Mouse (Mus musculus): ENCODE results near the gene Hdac9. TPM values are rescaled to one million over a fixed set of nuclear protein-coding genes. Genes with fewer than 3 reads are reported as not detected.
A peak's percentile ranks its signal among the peaks of the same experiment; 100 is the strongest.

The Hdac9 gene
- polyA plus RNA-seq, 1 experiment from 2014 or later, result 9.8 TPM

DNA sequence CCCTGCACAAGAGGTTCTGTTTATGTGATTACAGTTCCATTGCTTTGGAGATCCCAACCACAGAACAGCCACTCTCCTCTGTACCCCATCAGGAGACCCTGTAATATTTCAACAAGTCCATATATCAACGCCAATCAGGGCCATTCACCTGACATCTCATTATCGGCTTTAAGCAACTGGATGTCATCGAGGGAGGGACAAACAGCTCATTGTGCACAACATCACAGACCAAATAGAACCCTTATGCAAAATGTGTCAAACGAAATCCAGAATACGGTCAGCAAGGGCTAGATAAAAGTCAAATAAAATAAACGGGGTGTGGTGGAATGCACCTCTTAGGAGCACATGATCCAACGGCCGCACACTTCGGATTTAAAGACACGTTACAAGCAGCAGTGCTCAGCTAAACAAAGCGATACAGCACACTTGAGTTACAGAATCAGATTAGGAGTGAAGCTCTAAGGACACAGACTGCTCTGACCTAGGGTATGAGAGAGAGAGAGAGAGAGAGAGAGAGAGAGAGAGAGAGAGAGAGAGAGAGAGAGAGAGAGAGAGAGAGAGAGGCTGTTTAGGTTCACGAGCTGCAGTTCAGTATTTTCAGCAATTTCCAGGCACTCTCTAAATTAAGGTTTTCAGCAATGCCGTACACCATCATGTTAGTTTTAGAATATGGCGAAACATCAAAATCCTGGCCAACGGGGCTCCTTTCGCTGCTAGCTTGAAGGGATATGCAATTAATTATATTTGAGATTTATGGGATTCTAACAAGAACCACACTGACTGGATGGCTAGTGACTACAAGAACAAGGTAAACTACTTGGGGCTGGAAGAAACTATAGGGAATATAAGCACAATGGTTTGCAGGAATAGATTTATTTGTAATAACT is 279.4 kb downstream of the Hdac9 start:
- no peak overlapping the region for H3K27ac ChIP-seq (replicated peaks; ENCODE audit: low read depth, low read length)
- no peaks in the 10 kb centered on the region for H3K4me1 ChIP-seq (ENCODE audit: control insufficient read depth, insufficient read depth, low read length)
- no peak overlapping the region for H3K9ac ChIP-seq (ENCODE audit: low read depth, low read length)
- no peaks in the 10 kb centered on the region for H3K9me3 ChIP-seq (ENCODE audit: control insufficient read depth, low read length)
- DNase-seq (ENCODE audit: low spot score) (no peak), ATAC-seq (ENCODE audit: low read depth) (no peak; the same call in 1 of the 2 replicates)
- no peaks in the 10 kb centered on the region for H3K27me3 ChIP-seq (replicated peaks; ENCODE audit: control insufficient read depth, insufficient read depth, low read length)
- WGBS, result 50% methylated on average over 16 of the region's 16 CpGs
- no peaks in the 10 kb centered on the region for H3K36me3 ChIP-seq (ENCODE audit: control insufficient read depth, insufficient read depth, low read length)
- no peak overlapping the region for H3K4me3 ChIP-seq (ENCODE audit: low read depth, low read length)
- H3K4me2 ChIP-seq (ENCODE audit: low read depth, low read length), result peak overlapping the region; percentile 12; the same call in 1 of the 2 replicates

DNA sequence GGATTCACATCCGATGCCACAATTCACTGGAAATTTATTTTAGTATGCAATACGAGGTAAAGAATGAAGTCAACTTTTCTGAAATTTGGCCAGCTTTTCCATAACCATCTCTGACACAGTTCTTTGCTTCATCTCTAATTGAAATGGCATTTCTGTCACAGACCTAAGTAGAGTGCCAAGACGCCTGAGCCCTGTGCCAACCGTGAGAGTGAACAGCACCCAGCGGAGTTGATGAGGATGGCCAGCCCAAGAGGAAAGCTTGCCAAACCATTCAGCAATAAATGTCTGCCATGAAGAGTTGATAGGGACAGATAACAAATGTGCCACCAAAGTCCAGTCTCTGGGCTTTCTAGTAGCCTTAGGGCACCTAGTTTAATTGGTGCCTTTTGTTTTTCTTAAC is 297.8 kb downstream of the Hdac9 start:
- DNase-seq (ENCODE audit: low spot score) (no peak), ATAC-seq (ENCODE audit: low read depth) (no peak)
- no peaks in the 10 kb centered on the region for H3K27me3 ChIP-seq (replicated peaks; ENCODE audit: control insufficient read depth, insufficient read depth, low read length)
- no peak overlapping the region for H3K4me2 ChIP-seq (ENCODE audit: low read depth, low read length)
- H3K4me3 ChIP-seq (ENCODE audit: low read depth, low read length), result no peak overlapping the region
- WGBS, result 80% methylated on average over 5 of the region's 5 CpGs
- H3K36me3 ChIP-seq (ENCODE audit: control insufficient read depth, insufficient read depth, low read length), result no peaks in the 10 kb centered on the region
- no peak overlapping the region for H3K27ac ChIP-seq (replicated peaks; ENCODE audit: low read depth, low read length)
- H3K4me1 ChIP-seq (ENCODE audit: control insufficient read depth, insufficient read depth, low read length), result no peaks in the 10 kb centered on the region
- no peak overlapping the region for H3K9ac ChIP-seq (ENCODE audit: low read depth, low read length)
- no peaks in the 10 kb centered on the region for H3K9me3 ChIP-seq (ENCODE audit: control insufficient read depth, low read length)

DNA sequence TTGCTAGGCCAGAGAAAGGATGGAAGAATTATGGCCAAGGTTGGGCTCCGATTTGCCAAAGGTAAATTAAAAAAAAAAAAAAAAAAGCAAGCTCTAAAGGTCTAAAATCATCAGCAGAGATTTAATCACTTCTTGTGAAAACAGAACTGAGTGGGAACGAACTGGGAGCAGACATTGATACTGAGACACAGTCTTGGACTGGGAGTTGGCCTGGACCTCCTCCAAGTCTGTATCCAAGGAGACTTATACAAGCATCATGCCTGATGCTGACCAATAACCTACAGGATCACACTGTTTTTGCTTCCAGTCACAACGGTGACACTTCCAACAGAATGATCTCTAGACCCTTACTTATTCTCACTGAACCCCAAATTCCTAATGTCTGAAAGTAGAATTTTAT is 298.6 kb downstream of the Hdac9 start:
- no peak for DNase-seq (ENCODE audit: low spot score)
- WGBS, result 70% methylated on average over 3 of the region's 3 CpGs

DNA sequence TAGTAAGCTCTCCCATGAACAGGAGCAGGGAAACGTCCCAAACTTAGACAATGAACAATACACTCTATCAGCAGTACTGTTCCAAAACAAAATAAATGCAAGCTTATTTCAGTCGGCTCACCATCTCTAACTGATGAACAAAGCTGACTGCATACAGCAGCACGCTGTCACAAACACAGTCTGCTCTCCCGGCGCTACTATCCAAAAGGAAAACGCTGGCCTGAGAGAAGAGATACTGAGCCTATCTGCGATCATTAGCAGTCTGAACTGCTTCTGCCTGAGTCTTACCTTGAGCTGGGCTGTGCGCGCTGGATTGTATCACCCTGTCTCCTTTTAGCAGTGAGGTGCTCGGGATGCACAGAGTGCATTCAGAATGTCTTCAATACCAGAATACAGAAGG is 299.1 kb downstream of the Hdac9 start:
- no peak overlapping the region for H3K4me2 ChIP-seq (ENCODE audit: low read depth, low read length)
- H3K36me3 ChIP-seq (ENCODE audit: control insufficient read depth, insufficient read depth, low read length), result no peaks in the 10 kb centered on the region
- no peaks in the 10 kb centered on the region for H3K4me1 ChIP-seq (ENCODE audit: control insufficient read depth, insufficient read depth, low read length)
- no peak for ATAC-seq (ENCODE audit: low read depth)
- H3K9me3 ChIP-seq (ENCODE audit: control insufficient read depth, low read length), result no peaks in the 10 kb centered on the region
- H3K4me3 ChIP-seq (ENCODE audit: low read depth, low read length), result no peak overlapping the region
- WGBS, result 75% methylated on average over 10 of the region's 10 CpGs
- H3K27ac ChIP-seq (replicated peaks; ENCODE audit: low read depth, low read length), result no peak overlapping the region
- H3K9ac ChIP-seq (ENCODE audit: low read depth, low read length), result no peak overlapping the region
- DNase-seq (ENCODE audit: low spot score), result no peak
- no peaks in the 10 kb centered on the region for H3K27me3 ChIP-seq (replicated peaks; ENCODE audit: control insufficient read depth, insufficient read depth, low read length)

More for the DNA sequence above, 298.6 kb downstream of the Hdac9 start:
- H3K36me3 ChIP-seq (ENCODE audit: control insufficient read depth, insufficient read depth, low read length), result no peaks in the 10 kb centered on the region
- H3K9ac ChIP-seq (ENCODE audit: low read depth, low read length), result no peak overlapping the region
- H3K27ac ChIP-seq (replicated peaks; ENCODE audit: low read depth, low read length), result no peak overlapping the region
- H3K27me3 ChIP-seq (replicated peaks; ENCODE audit: control insufficient read depth, insufficient read depth, low read length), result no peaks in the 10 kb centered on the region
- H3K9me3 ChIP-seq (ENCODE audit: control insufficient read depth, low read length), result no peaks in the 10 kb centered on the region
- no peak overlapping the region for H3K4me3 ChIP-seq (ENCODE audit: low read depth, low read length)
- ATAC-seq (ENCODE audit: low read depth), result no peak
- H3K4me2 ChIP-seq (ENCODE audit: low read depth, low read length), result no peak overlapping the region
- H3K4me1 ChIP-seq (ENCODE audit: control insufficient read depth, insufficient read depth, low read length), result no peaks in the 10 kb centered on the region

DNA sequence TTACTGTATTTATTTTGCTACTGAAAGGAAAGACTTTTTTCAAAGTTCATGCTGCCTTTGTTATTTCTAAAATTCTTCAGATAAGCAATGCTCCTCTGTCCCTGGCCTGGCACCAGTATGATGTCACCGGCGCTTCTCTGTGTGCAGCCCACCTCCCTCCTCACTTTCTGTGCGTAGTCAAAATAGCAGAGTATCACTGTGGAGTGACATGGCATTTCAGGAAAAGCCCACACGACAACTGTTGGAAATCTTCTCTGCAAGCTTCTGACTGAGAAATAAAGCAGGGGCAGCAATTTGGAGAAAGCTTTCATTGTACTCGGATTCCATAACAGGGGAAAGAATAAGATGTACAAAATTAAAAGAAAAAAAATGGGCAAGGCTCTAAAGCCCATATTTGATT is 302.1 kb downstream of the Hdac9 start:
- no peaks in the 10 kb centered on the region for H3K36me3 ChIP-seq (ENCODE audit: control insufficient read depth, insufficient read depth, low read length)
- H3K27ac ChIP-seq (replicated peaks; ENCODE audit: low read depth, low read length), result no peak overlapping the region
- no peaks in the 10 kb centered on the region for H3K4me1 ChIP-seq (ENCODE audit: control insufficient read depth, insufficient read depth, low read length)
- no peaks in the 10 kb centered on the region for H3K27me3 ChIP-seq (replicated peaks; ENCODE audit: control insufficient read depth, insufficient read depth, low read length)
- H3K4me2 ChIP-seq (ENCODE audit: low read depth, low read length), result no peak overlapping the region
- H3K9ac ChIP-seq (ENCODE audit: low read depth, low read length), result no peak overlapping the region
- ATAC-seq (ENCODE audit: low read depth) (no peak), DNase-seq (ENCODE audit: low spot score) (no peak)
- H3K4me3 ChIP-seq (ENCODE audit: low read depth, low read length), result no peak overlapping the region
- no peaks in the 10 kb centered on the region for H3K9me3 ChIP-seq (ENCODE audit: control insufficient read depth, low read length)
- 75% methylated on average over 5 of the region's 5 CpGs for WGBS

DNA sequence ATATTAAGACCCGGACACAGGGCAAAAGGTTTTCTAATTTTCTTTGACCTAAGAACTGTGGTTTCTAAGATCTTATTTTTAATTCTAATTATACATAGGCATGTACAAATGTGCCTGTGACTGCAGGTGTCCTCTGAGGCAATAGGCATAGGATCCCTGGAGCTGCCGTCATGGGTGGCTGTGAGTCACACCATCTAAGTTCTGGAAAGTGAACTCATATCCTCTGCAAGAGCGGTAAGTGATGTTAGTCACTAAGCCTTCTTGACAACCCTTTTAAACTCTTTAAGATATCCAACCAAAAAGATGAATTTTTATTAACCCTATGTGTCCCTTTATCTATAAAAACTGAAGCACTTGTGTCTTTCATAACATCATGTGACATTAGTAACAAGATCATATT is 304.4 kb downstream of the Hdac9 start:
- no peak for DNase-seq (ENCODE audit: low spot score)
- ATAC-seq (ENCODE audit: low read depth), result no peak
- H3K4me2 ChIP-seq (ENCODE audit: low read depth, low read length), result no peak overlapping the region
- no peaks in the 10 kb centered on the region for H3K4me1 ChIP-seq (ENCODE audit: control insufficient read depth, insufficient read depth, low read length)
- H3K36me3 ChIP-seq (ENCODE audit: control insufficient read depth, insufficient read depth, low read length), result no peaks in the 10 kb centered on the region
- no peaks in the 10 kb centered on the region for H3K9me3 ChIP-seq (ENCODE audit: control insufficient read depth, low read length)
- no peak overlapping the region for H3K4me3 ChIP-seq (ENCODE audit: low read depth, low read length)
- no peaks in the 10 kb centered on the region for H3K27me3 ChIP-seq (replicated peaks; ENCODE audit: control insufficient read depth, insufficient read depth, low read length)
- H3K9ac ChIP-seq (ENCODE audit: low read depth, low read length), result no peak overlapping the region
- WGBS, result 78% methylated on average over 3 of the region's 3 CpGs
- H3K27ac ChIP-seq (replicated peaks; ENCODE audit: low read depth, low read length), result no peak overlapping the region

DNA sequence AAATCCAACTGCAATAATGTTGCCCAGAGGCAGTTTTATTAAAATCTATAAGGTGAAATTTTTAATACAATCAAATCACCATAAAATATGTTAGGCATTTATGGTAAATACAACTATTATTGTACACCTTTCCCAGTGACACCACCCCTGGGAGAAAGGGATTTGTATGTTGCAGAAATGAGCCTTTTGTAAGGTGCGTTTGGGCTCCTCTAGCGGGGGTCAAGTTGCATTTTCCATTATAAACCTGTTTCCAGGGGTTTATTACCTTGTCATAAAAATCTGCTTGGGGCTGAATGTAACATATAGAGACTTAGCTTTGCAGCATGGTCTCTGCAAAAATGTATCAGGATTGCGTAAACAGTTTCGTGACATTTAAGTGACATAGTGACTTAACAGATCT is 312.4 kb downstream of the Hdac9 start:
- H3K27me3 ChIP-seq (replicated peaks; ENCODE audit: control insufficient read depth, insufficient read depth, low read length), result no peaks in the 10 kb centered on the region
- H3K27ac ChIP-seq (replicated peaks; ENCODE audit: low read depth, low read length), result no peak overlapping the region
- no peak overlapping the region for H3K9ac ChIP-seq (ENCODE audit: low read depth, low read length)
- H3K9me3 ChIP-seq (ENCODE audit: control insufficient read depth, low read length), result no peaks in the 10 kb centered on the region
- H3K4me1 ChIP-seq (ENCODE audit: control insufficient read depth, insufficient read depth, low read length), result no peaks in the 10 kb centered on the region
- H3K4me3 ChIP-seq (ENCODE audit: low read depth, low read length), result no peak overlapping the region
- H3K36me3 ChIP-seq (ENCODE audit: control insufficient read depth, insufficient read depth, low read length), result no peaks in the 10 kb centered on the region
- DNase-seq (ENCODE audit: low spot score), result no peak
- H3K4me2 ChIP-seq (ENCODE audit: low read depth, low read length), result no peak overlapping the region
- no peak for ATAC-seq (ENCODE audit: low read depth)
- WGBS, result 84% methylated on average over 4 of the region's 4 CpGs

DNA sequence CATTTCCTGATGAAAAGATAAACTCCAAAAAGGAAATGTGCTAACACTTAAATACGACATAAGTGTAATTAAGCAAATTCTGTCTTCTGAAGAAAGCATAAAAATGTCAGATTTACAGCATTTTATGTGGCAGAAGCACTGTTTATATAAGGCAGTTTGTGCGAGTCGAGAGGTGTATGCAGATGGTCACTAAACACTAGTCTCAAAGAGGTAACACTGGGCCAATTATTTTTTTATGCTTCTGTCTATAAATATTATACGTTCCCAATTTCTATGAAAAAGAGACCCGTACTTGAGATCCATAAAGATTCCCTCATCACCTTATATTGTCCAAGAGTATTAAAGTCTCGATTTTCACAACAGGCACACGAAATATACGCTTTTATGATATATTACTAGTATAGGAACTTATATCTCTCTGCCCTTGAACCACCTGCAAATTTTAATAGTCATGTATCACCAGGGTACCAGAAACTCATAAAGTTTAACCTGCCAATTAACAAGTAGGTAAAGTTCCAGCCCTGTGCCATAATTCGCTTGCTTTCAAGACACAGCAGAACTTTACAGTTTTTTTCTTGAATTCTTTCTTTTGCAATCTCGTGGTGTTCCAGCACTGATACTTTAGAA is 322.6 kb downstream of the Hdac9 start:
- no peak overlapping the region for H3K9ac ChIP-seq (ENCODE audit: low read depth, low read length)
- H3K4me3 ChIP-seq (ENCODE audit: low read depth, low read length), result no peak overlapping the region
- H3K27ac ChIP-seq (replicated peaks; ENCODE audit: low read depth, low read length), result no peak overlapping the region
- WGBS, result 79% methylated on average over 10 of the region's 10 CpGs
- ATAC-seq (ENCODE audit: low read depth) (no peak), DNase-seq (ENCODE audit: low spot score) (no peak)
- no peaks in the 10 kb centered on the region for H3K9me3 ChIP-seq (ENCODE audit: control insufficient read depth, low read length)
- no peak overlapping the region for H3K4me2 ChIP-seq (ENCODE audit: low read depth, low read length)
- H3K4me1 ChIP-seq (ENCODE audit: control insufficient read depth, insufficient read depth, low read length), result no peaks in the 10 kb centered on the region
- H3K36me3 ChIP-seq (ENCODE audit: control insufficient read depth, insufficient read depth, low read length), result no peaks in the 10 kb centered on the region
- H3K27me3 ChIP-seq (replicated peaks; ENCODE audit: control insufficient read depth, insufficient read depth, low read length), result no peaks in the 10 kb centered on the region

DNA sequence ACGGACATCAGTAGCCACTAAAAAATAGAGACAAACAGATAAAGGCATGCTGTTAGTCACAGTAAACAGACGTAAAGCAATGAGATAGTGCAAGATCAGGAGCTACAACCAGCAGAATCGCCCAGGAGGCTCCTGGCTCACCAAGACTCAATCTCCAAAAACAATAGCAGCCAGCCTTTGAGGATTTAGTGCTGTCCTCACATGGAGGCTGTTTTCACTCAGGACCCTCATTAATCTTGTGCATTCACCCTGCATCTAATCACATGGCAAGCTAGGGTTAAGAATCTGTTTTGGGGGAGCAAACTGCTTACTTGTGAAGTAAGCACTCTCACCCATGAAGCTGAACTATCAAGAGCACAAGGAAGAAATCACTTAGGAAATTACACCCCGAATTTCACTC is 329.7 kb downstream of the Hdac9 start:
- H3K36me3 ChIP-seq (ENCODE audit: control insufficient read depth, insufficient read depth, low read length), result no peaks in the 10 kb centered on the region
- DNase-seq (ENCODE audit: low spot score) (no peak), ATAC-seq (ENCODE audit: low read depth) (no peak)
- H3K9ac ChIP-seq (ENCODE audit: low read depth, low read length), result no peak overlapping the region
- H3K4me3 ChIP-seq (ENCODE audit: low read depth, low read length), result no peak overlapping the region
- no peaks in the 10 kb centered on the region for H3K4me1 ChIP-seq (ENCODE audit: control insufficient read depth, insufficient read depth, low read length)
- H3K27me3 ChIP-seq (replicated peaks; ENCODE audit: control insufficient read depth, insufficient read depth, low read length), result no peaks in the 10 kb centered on the region
- no peaks in the 10 kb centered on the region for H3K9me3 ChIP-seq (ENCODE audit: control insufficient read depth, low read length)
- H3K4me2 ChIP-seq (ENCODE audit: low read depth, low read length), result no peak overlapping the region
- 52% methylated on average over 4 of the region's 4 CpGs for WGBS
- H3K27ac ChIP-seq (replicated peaks; ENCODE audit: low read depth, low read length), result no peak overlapping the region

Data from embryonic facial prominence, embryonic 14.5 days (tissue).